ENCODE assay signal across 8 mouse cellular contexts in the genomic region with DNA sequence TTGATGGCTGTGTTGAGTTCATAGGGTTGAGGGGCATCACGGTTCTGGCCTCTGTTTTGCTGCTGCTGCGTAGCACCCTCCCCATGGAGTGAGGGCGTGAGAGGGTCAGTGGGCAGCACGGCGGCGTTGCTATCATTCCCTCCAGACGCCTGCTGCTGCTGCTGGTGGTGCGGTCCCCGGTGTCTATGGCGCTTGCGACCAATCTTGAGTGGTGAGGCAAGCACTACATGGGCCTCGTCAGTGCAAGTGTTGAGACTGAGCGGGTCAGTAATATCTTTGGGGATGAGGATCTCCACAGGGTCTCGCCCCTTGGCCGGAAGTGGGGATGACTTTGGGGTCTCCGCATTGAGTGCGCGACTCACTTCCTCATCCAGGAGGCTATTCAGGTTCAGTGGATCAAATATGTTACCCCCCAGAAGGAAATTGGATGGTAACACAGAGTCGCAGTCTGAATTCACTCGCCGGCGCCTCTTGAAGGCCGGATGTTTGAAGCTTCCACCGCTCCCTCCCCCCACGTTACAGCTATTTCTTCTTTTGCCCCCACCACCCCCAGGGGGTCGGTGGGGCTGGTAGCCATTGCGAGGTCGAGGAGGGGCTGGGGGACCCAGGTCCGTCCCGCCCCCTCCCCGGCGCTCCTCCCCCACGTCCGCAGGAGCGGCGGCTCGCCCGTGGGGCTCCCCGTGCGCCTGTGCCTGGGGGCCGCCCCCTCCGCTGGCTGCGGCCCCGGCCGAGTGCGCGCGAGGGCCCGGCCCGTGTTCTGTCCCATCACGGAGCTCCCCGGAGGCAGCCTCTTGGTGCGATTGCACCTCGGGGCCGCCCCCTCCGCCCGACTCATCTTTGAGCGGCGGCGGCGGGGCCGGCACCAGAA. TPM values are rescaled to one million over a fixed set of nuclear protein-coding genes. Genes with fewer than 3 reads are reported as not detected.
A peak's percentile ranks its signal among the peaks of the same experiment; 100 is the strongest.
DNase-seq lines count a peak whose midpoint lies in the region; ATAC-seq and TF ChIP-seq lines count a peak whose summit lies in the region.

No protein-coding gene starts in this region.

- in situ Hi-C loops in CH12.LX (cut with MboI; ENCODE audit: low pct_ligation_motif_present, low pct_unique_long_range_greater_than_20kb, low sequenced_read_pairs), result no loop called here

- H3K4me3 ChIP-seq in CH12.LX (replicated peaks in 1 of 3; ENCODE audit: low read depth in 2 of 3, low read length in 2 of 3, poor library complexity in 1 of 3), result peak overlapping the region; percentile 67 to 76 (median 73)
- peak overlapping the region; percentile 95 for H3K4me3 ChIP-seq in embryonic facial prominence, embryonic 10.5 days
- H3K4me3 ChIP-seq in heart, embryonic 15.5 days, result peak overlapping the region; percentile 86
- peak overlapping the region; percentile 79 for H3K4me3 ChIP-seq in stomach, embryonic 16.5 days (replicated peaks; ENCODE audit: low read length)

- no peak for ATAC-seq in heart, embryonic 15.5 days (replicated peaks; ENCODE audit: insufficient number of reproducible peaks, insufficient read depth, low FRiP score, low read depth)
- ATAC-seq in megakaryocyte progenitor cell, adult 5-6 weeks (replicated peaks; ENCODE audit: poor library complexity), result peak; percentile 0; the same call in 1 of the 2 replicates
- ATAC-seq in stomach, embryonic 16.5 days (ENCODE audit: insufficient read depth, low FRiP score), result no peak; the same call in 1 of the 2 replicates

- peak overlapping the region; percentile 99 for H3K9ac ChIP-seq in CH12.LX (ENCODE audit: insufficient read depth, low read depth)
- H3K9ac ChIP-seq in heart, embryonic 15.5 days, result peak overlapping the region; percentile 90
- H3K9ac ChIP-seq in stomach, embryonic 16.5 days (ENCODE audit: low read length), result peak overlapping the region; percentile 92

- H3K4me2 ChIP-seq in CH12.LX (ENCODE audit: insufficient read depth, low read depth, poor library complexity, severe bottlenecking), result peak overlapping the region; percentile 61
- peak overlapping the region; percentile 95 for H3K4me2 ChIP-seq in heart, embryonic 15.5 days
- H3K4me2 ChIP-seq in stomach, embryonic 16.5 days (ENCODE audit: low read depth, low read length), result peak overlapping the region; percentile 90

- TF ChIP-seq EP300 in CH12.LX (IDR thresholded peaks at IDR 0.05; ENCODE audit: low read length), result no peak

- peaks cover 32 to 47% of the 10 kb centered on the region in 2 experiments for H3K36me3 ChIP-seq in CH12.LX (replicated peaks in 1 of 2; ENCODE audit: control insufficient read depth in 1 of 2, insufficient read depth in 1 of 2, low read length in 1 of 2)
- peaks cover 48% of the 10 kb centered on the region for H3K36me3 ChIP-seq in embryonic facial prominence, embryonic 10.5 days (replicated peaks)
- H3K36me3 ChIP-seq in heart, embryonic 15.5 days, result peaks cover 28% of the 10 kb centered on the region
- peaks cover 21% of the 10 kb centered on the region for H3K36me3 ChIP-seq in stomach, embryonic 16.5 days (ENCODE audit: control insufficient read depth, insufficient read depth, low read length)

- peaks cover 2% of the 10 kb centered on the region for H3K9me3 ChIP-seq in CH12.LX (replicated peaks; ENCODE audit: low read length)
- H3K9me3 ChIP-seq in embryonic facial prominence, embryonic 10.5 days, result no peaks in the 10 kb centered on the region
- no peaks in the 10 kb centered on the region for H3K9me3 ChIP-seq in heart, embryonic 15.5 days (replicated peaks)
- H3K9me3 ChIP-seq in stomach, embryonic 16.5 days (replicated peaks; ENCODE audit: control insufficient read depth, low read length), result no peaks in the 10 kb centered on the region

- peak; percentile 98 for DNase-seq in heart, adult 11 months
- no peak for DNase-seq in heart, adult 8-10 months (ENCODE audit: low spot score)
- peak; percentile 31 for DNase-seq in CH12.LX (ENCODE audit: extremely low read depth)
- DNase-seq in embryonic facial prominence, embryonic 10.5 days (ENCODE audit: low spot score), result peak; percentile 63
- DNase-seq in kidney, postnatal 4 days, result peak; percentile 53 to 62

- H3K4me1 ChIP-seq in CH12.LX (ENCODE audit: control insufficient read depth in 1 of 2, insufficient read depth in 2 of 2), result peaks cover 19 to 49% of the 10 kb centered on the region in 2 experiments
- peaks cover 50% of the 10 kb centered on the region for H3K4me1 ChIP-seq in embryonic facial prominence, embryonic 10.5 days
- H3K4me1 ChIP-seq in heart, embryonic 15.5 days (replicated peaks), result peaks cover 40% of the 10 kb centered on the region
- H3K4me1 ChIP-seq in stomach, embryonic 16.5 days (ENCODE audit: control insufficient read depth, insufficient read depth, low read length), result peaks cover 23% of the 10 kb centered on the region

- peak overlapping the region; percentile 92 for H3K27ac ChIP-seq in CH12.LX (ENCODE audit: insufficient read depth, low read depth)
- peak overlapping the region; percentile 98 for H3K27ac ChIP-seq in embryonic facial prominence, embryonic 10.5 days (replicated peaks)
- peak overlapping the region; percentile 100 for H3K27ac ChIP-seq in heart, embryonic 15.5 days
- H3K27ac ChIP-seq in stomach, embryonic 16.5 days (ENCODE audit: low read length), result peak overlapping the region; percentile 100

- no peaks in the 10 kb centered on the region for H3K27me3 ChIP-seq in CH12.LX (replicated peaks)
- peaks cover 12% of the 10 kb centered on the region; the same call in 1 of the 2 replicates for H3K27me3 ChIP-seq in embryonic facial prominence, embryonic 10.5 days (replicated peaks; ENCODE audit: low read depth, poor library complexity, severe bottlenecking)
- no peaks in the 10 kb centered on the region for H3K27me3 ChIP-seq in heart, embryonic 15.5 days
- H3K27me3 ChIP-seq in stomach, embryonic 16.5 days (ENCODE audit: control insufficient read depth, insufficient read depth, low read length), result no peaks in the 10 kb centered on the region

- TF ChIP-seq RAD21 in CH12.LX (IDR thresholded peaks at IDR 0.05; ENCODE audit: low read depth, low read length), result no peak

- peaks cover 32% of the 10 kb centered on the region for H3K79me2 ChIP-seq in CH12.LX (replicated peaks; ENCODE audit: control insufficient read depth, extremely low read depth, insufficient read depth, poor library complexity, severe bottlenecking)

- WGBS in embryonic facial prominence, embryonic 10.5 days, result 5% methylated on average over 61 of the region's 62 CpGs
- under 1% methylated on average over 56 of the region's 62 CpGs for WGBS in heart, embryonic 15.5 days
- 1% methylated on average over 62 of the region's 62 CpGs for WGBS in stomach, embryonic 16.5 days

- TF ChIP-seq POLR2A in CH12.LX (IDR thresholded peaks at IDR 0.05; ENCODE audit: low read depth, low read length), result no peak; the same call in 1 of the 2 replicates

- dilution Hi-C loops in CH12.LX (cut with MboI; ENCODE audit: extremely low pct_ligation_motif_present, extremely low pct_unique_long_range_greater_than_20kb, low sequenced_read_pairs), result no loop called here

- no peak for TF ChIP-seq CTCF in CH12.LX (conservative IDR thresholded peaks at IDR 0.05 in 1 of 2, IDR thresholded peaks at IDR 0.05 in 1 of 2; ENCODE audit: low read depth in 2 of 2, low read length in 2 of 2)

RNA-seq across cellular contexts. Expression of a gene that starts 2.1 kb away (rescaled TPM):
- 10 to 100 TPM; 28.9 to 34.2 (median 31.4) TPM for total RNA-seq in heart, adult 8-10 months (2022)
- 32.7 and 38.5 TPM in 2 replicates for total RNA-seq in CH12.LX (2012; rRNA removed)
- 31.1 and 37.3 TPM in 2 replicates for total RNA-seq in CH12.LX (2014; rRNA removed)
- 42.4 and 43.7 TPM in 2 replicates for polyA plus RNA-seq in CH12.LX (2012; ENCODE audit: insufficient read length, low read depth)
- 9.1 and 11.5 TPM in 2 replicates for polyA plus RNA-seq in embryonic facial prominence, embryonic 10.5 days (2016; fragmentation: Nextera tagmentation; extraction: Ambion mirVana)
- polyA plus RNA-seq in heart, embryonic 15.5 days (2015; fragmentation: Nextera tagmentation; extraction: Ambion mirVana), result 5.3 and 7.6 TPM in 2 replicates
- total RNA-seq in megakaryocyte progenitor cell, adult 5-6 weeks (2015), result 34.6 and 37.4 TPM in 2 replicates
- total RNA-seq in megakaryocyte progenitor cell, adult 5-6 weeks (2017), result 13.8 and 16.7 TPM in 2 replicates
- 7.4 and 8.2 TPM in 2 replicates for polyA plus RNA-seq in stomach, embryonic 16.5 days (2015; fragmentation: Nextera tagmentation; extraction: Ambion mirVana)

RNA-seq across cellular contexts. Expression of a gene that starts 2.2 kb away (rescaled TPM):
- under 1 TPM; 0.31 to 0.57 (median 0.54) TPM for total RNA-seq in heart, adult 8-10 months (2022)
- 1.3 and 1.9 TPM in 2 replicates for total RNA-seq in CH12.LX (2012; rRNA removed)
- 2.3 and 3.0 TPM in 2 replicates for total RNA-seq in CH12.LX (2014; rRNA removed)
- polyA plus RNA-seq in CH12.LX (2012; ENCODE audit: insufficient read length, low read depth), result 1.5 and 2.8 TPM in 2 replicates
- polyA plus RNA-seq in embryonic facial prominence, embryonic 10.5 days (2016; fragmentation: Nextera tagmentation; extraction: Ambion mirVana), result 14.5 and 17.5 TPM in 2 replicates
- polyA plus RNA-seq in heart, embryonic 15.5 days (2015; fragmentation: Nextera tagmentation; extraction: Ambion mirVana), result 7.8 and 11.4 TPM in 2 replicates
- 6.2 and 9.1 TPM in 2 replicates for total RNA-seq in megakaryocyte progenitor cell, adult 5-6 weeks (2015)
- 10.5 and 11.8 TPM in 2 replicates for total RNA-seq in megakaryocyte progenitor cell, adult 5-6 weeks (2017)
- 15.4 and 18.0 TPM in 2 replicates for polyA plus RNA-seq in stomach, embryonic 16.5 days (2015; fragmentation: Nextera tagmentation; extraction: Ambion mirVana)

RNA-seq across cellular contexts. Expression of a gene that starts 6.7 kb away (rescaled TPM):
- total RNA-seq in heart, adult 8-10 months (2022), result 10 to 100 TPM in 1 of 4 experiments, 1 to 10 TPM in 3; 7.9 to 12.7 (median 8.6) TPM
- total RNA-seq in CH12.LX (2012; rRNA removed), result 31.6 and 34.6 TPM in 2 replicates
- total RNA-seq in CH12.LX (2014; rRNA removed), result 11.8 and 17.3 TPM in 2 replicates
- polyA plus RNA-seq in CH12.LX (2012; ENCODE audit: insufficient read length, low read depth), result 23.3 and 24.1 TPM in 2 replicates
- polyA plus RNA-seq in embryonic facial prominence, embryonic 10.5 days (2016; fragmentation: Nextera tagmentation; extraction: Ambion mirVana), result 47.9 and 49.1 TPM in 2 replicates
- polyA plus RNA-seq in heart, embryonic 15.5 days (2015; fragmentation: Nextera tagmentation; extraction: Ambion mirVana), result 21.1 and 25.5 TPM in 2 replicates
- total RNA-seq in megakaryocyte progenitor cell, adult 5-6 weeks (2015), result 64.5 and 77.4 TPM in 2 replicates
- total RNA-seq in megakaryocyte progenitor cell, adult 5-6 weeks (2017), result 38.4 and 38.6 TPM in 2 replicates
- polyA plus RNA-seq in stomach, embryonic 16.5 days (2015; fragmentation: Nextera tagmentation; extraction: Ambion mirVana), result 9.4 and 17.0 TPM in 2 replicates

RNA-seq across cellular contexts. Expression of a gene that starts 39.9 kb away (rescaled TPM):
- total RNA-seq in heart, adult 8-10 months (2022), result 100 to 1,000 TPM; 237 to 281 (median 242) TPM
- total RNA-seq in CH12.LX (2012; rRNA removed) (32.0 and 39.9 TPM in 2 replicates), CH12.LX (2014; rRNA removed) (26.4 and 28.2 TPM in 2 replicates)
- 91.2 and 103 TPM in 2 replicates for polyA plus RNA-seq in CH12.LX (2012; ENCODE audit: insufficient read length, low read depth)
- 89.8 and 94.3 TPM in 2 replicates for polyA plus RNA-seq in embryonic facial prominence, embryonic 10.5 days (2016; fragmentation: Nextera tagmentation; extraction: Ambion mirVana)
- 130 and 164 TPM in 2 replicates for polyA plus RNA-seq in heart, embryonic 15.5 days (2015; fragmentation: Nextera tagmentation; extraction: Ambion mirVana)
- 39.6 and 58.5 TPM in 2 replicates for total RNA-seq in megakaryocyte progenitor cell, adult 5-6 weeks (2015)
- total RNA-seq in megakaryocyte progenitor cell, adult 5-6 weeks (2017), result 92.1 and 96.5 TPM in 2 replicates
- 115 and 119 TPM in 2 replicates for polyA plus RNA-seq in stomach, embryonic 16.5 days (2015; fragmentation: Nextera tagmentation; extraction: Ambion mirVana)

RNA-seq across cellular contexts. Expression of a gene that starts 44.0 kb away (rescaled TPM):
- total RNA-seq in heart, adult 8-10 months (2022), result under 1 TPM; 0.35 to 0.89 (median 0.81) TPM
- total RNA-seq in CH12.LX (2012; rRNA removed), result 0.67 and 1.4 TPM in 2 replicates
- 0.28 and 0.34 TPM in 2 replicates for total RNA-seq in CH12.LX (2014; rRNA removed)
- 0.35 and 0.43 TPM in 2 replicates for polyA plus RNA-seq in CH12.LX (2012; ENCODE audit: insufficient read length, low read depth)
- polyA plus RNA-seq in embryonic facial prominence, embryonic 10.5 days (2016; fragmentation: Nextera tagmentation; extraction: Ambion mirVana), result 3.0 and 3.6 TPM in 2 replicates
- 1.2 and 1.6 TPM in 2 replicates for polyA plus RNA-seq in heart, embryonic 15.5 days (2015; fragmentation: Nextera tagmentation; extraction: Ambion mirVana)
- 0.02 and 0.05 TPM in 2 replicates for total RNA-seq in megakaryocyte progenitor cell, adult 5-6 weeks (2015)
- total RNA-seq in megakaryocyte progenitor cell, adult 5-6 weeks (2017), result 0.07 and 0.17 TPM in 2 replicates
- polyA plus RNA-seq in stomach, embryonic 16.5 days (2015; fragmentation: Nextera tagmentation; extraction: Ambion mirVana), result 2.7 and 3.1 TPM in 2 replicates
